Mouse (Mus musculus): ENCODE measurements around the gene Mpp6. TPM values are rescaled to one million over a fixed set of nuclear protein-coding genes. Genes with fewer than 3 reads are reported as not detected.

Gene Mpp6
- polyA plus RNA-seq, 1 experiment from 2014 or later = 54.1 TPM

DNA sequence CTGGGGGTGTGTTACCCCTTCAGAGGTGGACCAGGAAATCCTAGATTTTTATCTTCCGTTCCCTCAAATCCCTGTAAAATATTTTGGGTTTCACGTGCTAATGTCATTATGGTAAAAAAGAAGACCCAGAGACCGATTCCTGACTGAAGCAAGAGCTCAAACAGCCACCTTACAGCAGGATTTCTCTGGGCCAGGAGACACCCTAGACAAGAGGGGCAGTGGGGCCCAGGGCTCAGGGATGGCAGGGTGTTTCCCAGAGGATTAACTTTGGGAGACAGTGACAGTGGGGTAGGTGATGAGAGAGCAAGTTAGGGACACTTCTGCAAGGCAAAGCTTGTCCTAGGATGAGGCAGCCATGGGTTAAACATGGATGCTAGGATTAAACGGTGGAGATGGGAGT, 113.6 kb downstream of the Mpp6 start:
- 94% methylated on average over 4 of the region's 4 CpGs for WGBS
- H3K27me3 ChIP-seq (ENCODE audit: control insufficient read depth, insufficient read depth, low read depth, low read length) = no peaks in the 10 kb centered on the region
- no peak overlapping the region for H3K9ac ChIP-seq (ENCODE audit: low read depth, low read length)
- ATAC-seq = no peak
- H3K4me1 ChIP-seq (ENCODE audit: control insufficient read depth, insufficient read depth, low read length) = no peaks in the 10 kb centered on the region
- no peaks in the 10 kb centered on the region; the same call in 1 of the 2 replicates for H3K36me3 ChIP-seq (ENCODE audit: control insufficient read depth, insufficient read depth, low read length)
- no peak overlapping the region for H3K4me3 ChIP-seq (ENCODE audit: low read depth, low read length)
- no peak overlapping the region for H3K27ac ChIP-seq (ENCODE audit: low read length)
- no peaks in the 10 kb centered on the region for H3K9me3 ChIP-seq (replicated peaks; ENCODE audit: control insufficient read depth, low read length, poor library complexity, severe bottlenecking)
- no peak overlapping the region for H3K4me2 ChIP-seq (ENCODE audit: low read length)

- peaks cover 3% of the 10 kb centered on the region; the same call in 1 of the 2 replicates for H3K36me3 ChIP-seq (ENCODE audit: control insufficient read depth, insufficient read depth, low read length)
- H3K9me3 ChIP-seq (replicated peaks; ENCODE audit: control insufficient read depth, low read length, poor library complexity, severe bottlenecking) = no peaks in the 10 kb centered on the region
- H3K4me3 ChIP-seq (ENCODE audit: low read depth, low read length) = no peak overlapping the region
- H3K4me1 ChIP-seq (ENCODE audit: control insufficient read depth, insufficient read depth, low read length) = no peaks in the 10 kb centered on the region
- no peaks in the 10 kb centered on the region for H3K27me3 ChIP-seq (ENCODE audit: control insufficient read depth, insufficient read depth, low read depth, low read length)
- H3K9ac ChIP-seq (ENCODE audit: low read depth, low read length) = no peak overlapping the region
- no peak for ATAC-seq
- no peak overlapping the region for H3K4me2 ChIP-seq (ENCODE audit: low read length)
- WGBS = 88% methylated on average over 5 of the region's 5 CpGs
- H3K27ac ChIP-seq (ENCODE audit: low read length) = no peak overlapping the region
These were observed 115.2 kb downstream of the Mpp6 start for GRCm38 (mm10) chr6:50225232-50225631.

- no peak for ATAC-seq
- Histone ChIP-seq H3K27me3 (ENCODE audit: control insufficient read depth, insufficient read depth, low read depth, low read length) (no peaks in the 10 kb centered on the region), H3K4me3 (ENCODE audit: low read depth, low read length) (no peak overlapping the region), H3K27ac (ENCODE audit: low read length) (no peak overlapping the region), H3K9me3 (replicated peaks; ENCODE audit: control insufficient read depth, low read length, poor library complexity, severe bottlenecking) (no peaks in the 10 kb centered on the region), H3K4me1 (ENCODE audit: control insufficient read depth, insufficient read depth, low read length) (no peaks in the 10 kb centered on the region), H3K4me2 (ENCODE audit: low read length) (no peak overlapping the region), H3K36me3 (ENCODE audit: control insufficient read depth, insufficient read depth, low read length) (peaks cover 3% of the 10 kb centered on the region; the same call in 1 of the 2 replicates), H3K9ac (ENCODE audit: low read depth, low read length) (no peak overlapping the region)
- 84% methylated on average over 5 of the region's 5 CpGs for WGBS
These were observed 118.1 kb downstream of the Mpp6 start for GRCm38 (mm10) chr6:50228180-50228579.

DNA sequence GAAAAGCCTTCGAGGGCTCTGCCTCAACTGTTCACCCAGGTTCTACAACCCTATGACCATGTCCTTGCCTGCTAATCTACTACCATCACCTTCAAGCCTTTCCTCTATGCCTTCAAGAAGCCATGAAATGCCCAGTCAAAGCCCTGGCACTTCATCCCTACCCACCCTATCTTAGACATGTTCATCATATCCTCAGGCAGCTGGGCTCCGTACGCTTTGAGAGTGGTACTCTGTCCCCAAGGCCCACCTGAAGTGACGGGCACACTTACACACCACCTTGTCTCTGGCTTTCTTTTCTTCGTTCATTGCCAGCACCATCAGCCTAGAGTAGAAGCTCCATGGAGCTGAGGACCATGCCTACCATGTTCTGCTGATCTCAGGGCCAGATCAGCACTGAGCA, 121.2 kb downstream of the Mpp6 start:
- no peak for ATAC-seq
- no peak overlapping the region for H3K27ac ChIP-seq (ENCODE audit: low read length)
- H3K9me3 ChIP-seq (replicated peaks; ENCODE audit: control insufficient read depth, low read length, poor library complexity, severe bottlenecking) = no peaks in the 10 kb centered on the region
- H3K36me3 ChIP-seq (ENCODE audit: control insufficient read depth, insufficient read depth, low read length) = peaks cover 3% of the 10 kb centered on the region; the same call in 1 of the 2 replicates
- H3K4me3 ChIP-seq (ENCODE audit: low read depth, low read length) = no peak overlapping the region
- H3K9ac ChIP-seq (ENCODE audit: low read depth, low read length) = no peak overlapping the region
- H3K4me2 ChIP-seq (ENCODE audit: low read length) = no peak overlapping the region
- WGBS = 90% methylated on average over 5 of the region's 5 CpGs
- H3K27me3 ChIP-seq (ENCODE audit: control insufficient read depth, insufficient read depth, low read depth, low read length) = no peaks in the 10 kb centered on the region
- H3K4me1 ChIP-seq (ENCODE audit: control insufficient read depth, insufficient read depth, low read length) = no peaks in the 10 kb centered on the region

- 64% methylated on average over 1 of the region's 1 CpGs for WGBS
- Histone ChIP-seq H3K9ac (ENCODE audit: low read depth, low read length) (no peak overlapping the region), H3K4me2 (ENCODE audit: low read length) (no peak overlapping the region), H3K27ac (ENCODE audit: low read length) (no peak overlapping the region), H3K27me3 (ENCODE audit: control insufficient read depth, insufficient read depth, low read depth, low read length) (no peaks in the 10 kb centered on the region), H3K9me3 (replicated peaks; ENCODE audit: control insufficient read depth, low read length, poor library complexity, severe bottlenecking) (no peaks in the 10 kb centered on the region), H3K4me1 (ENCODE audit: control insufficient read depth, insufficient read depth, low read length) (no peaks in the 10 kb centered on the region), H3K4me3 (ENCODE audit: low read depth, low read length) (no peak overlapping the region), H3K36me3 (ENCODE audit: control insufficient read depth, insufficient read depth, low read length) (peaks cover 3% of the 10 kb centered on the region; the same call in 1 of the 2 replicates)
- no peak for ATAC-seq
These were observed 122.9 kb downstream of the Mpp6 start for GRCm38 (mm10) chr6:50232984-50233383.

- Histone ChIP-seq H3K36me3 (ENCODE audit: control insufficient read depth, insufficient read depth, low read length) (no peaks in the 10 kb centered on the region; the same call in 1 of the 2 replicates), H3K27me3 (ENCODE audit: control insufficient read depth, insufficient read depth, low read depth, low read length) (no peaks in the 10 kb centered on the region), H3K9me3 (replicated peaks; ENCODE audit: control insufficient read depth, low read length, poor library complexity, severe bottlenecking) (no peaks in the 10 kb centered on the region), H3K4me1 (ENCODE audit: control insufficient read depth, insufficient read depth, low read length) (no peaks in the 10 kb centered on the region), H3K9ac (ENCODE audit: low read depth, low read length) (no peak overlapping the region), H3K27ac (ENCODE audit: low read length) (no peak overlapping the region), H3K4me2 (ENCODE audit: low read length) (no peak overlapping the region), H3K4me3 (ENCODE audit: low read depth, low read length) (no peak overlapping the region)
- WGBS = 74% methylated on average over 2 of the region's 2 CpGs
- no peak for ATAC-seq
These were observed 127.9 kb downstream of the Mpp6 start for GRCm38 (mm10) chr6:50237963-50238362.

- Histone ChIP-seq H3K4me3 (ENCODE audit: low read depth, low read length) (no peak overlapping the region), H3K9ac (ENCODE audit: low read depth, low read length) (no peak overlapping the region), H3K36me3 (ENCODE audit: control insufficient read depth, insufficient read depth, low read length) (no peaks in the 10 kb centered on the region; the same call in 1 of the 2 replicates), H3K4me2 (ENCODE audit: low read length) (no peak overlapping the region), H3K27ac (ENCODE audit: low read length) (no peak overlapping the region), H3K9me3 (replicated peaks; ENCODE audit: control insufficient read depth, low read length, poor library complexity, severe bottlenecking) (no peaks in the 10 kb centered on the region), H3K4me1 (ENCODE audit: control insufficient read depth, insufficient read depth, low read length) (no peaks in the 10 kb centered on the region), H3K27me3 (ENCODE audit: control insufficient read depth, insufficient read depth, low read depth, low read length) (no peaks in the 10 kb centered on the region)
- no peak for ATAC-seq
- WGBS = 91% methylated on average over 2 of the region's 2 CpGs
These were observed 129.9 kb downstream of the Mpp6 start for GRCm38 (mm10) chr6:50239902-50240301.

DNA sequence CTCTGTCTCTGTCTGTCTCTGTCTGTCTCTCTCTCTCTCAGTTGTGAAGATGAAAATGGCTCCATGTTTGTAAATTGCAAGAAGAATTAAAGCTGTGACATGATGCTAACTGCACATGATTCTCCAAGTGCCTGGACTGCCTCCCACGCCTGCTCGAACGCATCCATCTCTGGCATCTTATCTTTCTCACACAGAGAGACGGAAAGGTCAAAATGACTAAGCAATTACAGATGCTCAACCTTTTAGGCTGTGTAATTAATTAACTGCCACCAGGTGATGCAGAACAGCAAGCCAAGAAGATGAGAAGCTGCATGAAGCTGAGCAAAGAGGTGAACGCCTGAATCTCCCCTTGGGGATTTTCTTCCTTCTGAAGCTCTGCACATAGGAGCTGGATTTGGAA, 130.4 kb downstream of the Mpp6 start:
- WGBS = 69% methylated on average over 5 of the region's 5 CpGs

DNA sequence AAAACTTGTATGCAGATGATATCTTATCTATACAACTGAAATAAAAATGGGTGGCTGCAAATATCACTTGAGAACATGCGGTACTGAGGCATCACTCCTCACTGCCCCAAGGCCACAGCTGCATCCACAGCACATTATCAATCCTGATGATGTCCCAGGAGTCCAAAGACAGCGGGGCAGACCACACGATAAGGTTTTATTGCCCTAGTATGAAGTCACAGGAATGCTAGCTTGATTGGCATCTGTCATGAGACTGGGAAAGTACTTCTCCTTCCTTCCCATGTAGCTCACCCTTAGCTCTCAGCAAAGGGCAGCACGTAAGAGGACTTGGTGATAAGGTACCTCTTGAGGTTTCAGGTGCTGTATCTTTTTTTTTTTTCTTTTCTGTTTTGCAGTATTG, 134.1 kb downstream of the Mpp6 start:
- 72% methylated on average over 4 of the region's 4 CpGs for WGBS
- H3K36me3 ChIP-seq (ENCODE audit: control insufficient read depth, insufficient read depth, low read length) = no peaks in the 10 kb centered on the region; the same call in 1 of the 2 replicates
- H3K27me3 ChIP-seq (ENCODE audit: control insufficient read depth, insufficient read depth, low read depth, low read length) = no peaks in the 10 kb centered on the region
- no peaks in the 10 kb centered on the region for H3K9me3 ChIP-seq (replicated peaks; ENCODE audit: control insufficient read depth, low read length, poor library complexity, severe bottlenecking)
- H3K4me2 ChIP-seq (ENCODE audit: low read length) = no peak overlapping the region
- no peak overlapping the region for H3K9ac ChIP-seq (ENCODE audit: low read depth, low read length)
- no peaks in the 10 kb centered on the region for H3K4me1 ChIP-seq (ENCODE audit: control insufficient read depth, insufficient read depth, low read length)
- H3K4me3 ChIP-seq (ENCODE audit: low read depth, low read length) = no peak overlapping the region
- H3K27ac ChIP-seq (ENCODE audit: low read length) = no peak overlapping the region
- ATAC-seq = no peak

More for the DNA sequence above, 130.4 kb downstream of the Mpp6 start:
- Histone ChIP-seq H3K9ac (ENCODE audit: low read depth, low read length) (no peak overlapping the region), H3K27ac (ENCODE audit: low read length) (no peak overlapping the region), H3K4me1 (ENCODE audit: control insufficient read depth, insufficient read depth, low read length) (no peaks in the 10 kb centered on the region), H3K4me3 (ENCODE audit: low read depth, low read length) (no peak overlapping the region), H3K4me2 (ENCODE audit: low read length) (no peak overlapping the region), H3K27me3 (ENCODE audit: control insufficient read depth, insufficient read depth, low read depth, low read length) (no peaks in the 10 kb centered on the region), H3K36me3 (ENCODE audit: control insufficient read depth, insufficient read depth, low read length) (no peaks in the 10 kb centered on the region; the same call in 1 of the 2 replicates), H3K9me3 (replicated peaks; ENCODE audit: control insufficient read depth, low read length, poor library complexity, severe bottlenecking) (no peaks in the 10 kb centered on the region)
- ATAC-seq = no peak

Measured in midbrain, embryonic 16.5 days (tissue).